Mouse (Mus musculus) brain, embryonic 14.5 days (tissue): ENCODE measurements around the gene Mtcl1.

Experiments used
- CTCF ChIP-seq: fragments of 200-500 bp; IDR thresholded peaks from 2 replicates; pipeline ENCODE4 v1.5.1; 2012; ENCODE audit warnings: inconsistent platforms, mild to moderate bottlenecking, moderate library complexity, borderline replicate concordance; ENCODE audit not compliant: insufficient read depth, insufficient read length; ENCODE audit errors: extremely low read depth
- POLR2A ChIP-seq: fragments of 200-500 bp; IDR thresholded peaks from 2 replicates; pipeline ENCODE4 v1.6.1; 2012; ENCODE audit warnings: mild to moderate bottlenecking, inconsistent platforms, borderline replicate concordance; ENCODE audit not compliant: poor library complexity, insufficient read depth, insufficient read length, severe bottlenecking; ENCODE audit errors: extremely low read depth

GRCm38 (mm10) chr17:66471775-66472174, 22.2 kb upstream of the Mtcl1 start:
- TF ChIP-seq POLR2A = no peak
- TF ChIP-seq CTCF = no peak
